Mouse (Mus musculus) gastrocnemius, adult 2 months (tissue): Measurements from ENCODE around the gene Caprin1. TPM values are rescaled to one million over a fixed set of nuclear protein-coding genes. Genes with fewer than 3 reads are reported as not detected.

Experiments used
- DNase-seq: peaks from one replicate; pipeline ENCODE4 v3.0.0; 2022
- H3K27ac ChIP-seq: fragments of 200-600 bp; 2 replicates; pipeline ENCODE4 v1.8.1; 2022; ENCODE audit warnings: mild to moderate bottlenecking
- H3K4me3 ChIP-seq: fragments of 200-600 bp; 2 replicates; pipeline ENCODE4 v1.8.1; 2022; ENCODE audit warnings: mild to moderate bottlenecking, moderate library complexity
- CTCF ChIP-seq: fragments of 200-600 bp; IDR thresholded peaks from 2 replicates; pipeline ENCODE4 v1.8.1; 2022; ENCODE audit warnings: antibody characterized with exemption, mild to moderate bottlenecking, moderate library complexity
- intact Hi-C: fragments of 180-260 bp; cut with DNase I; formaldehyde crosslinking; loops from one replicate; pipeline ENCODE4 v1.15.1; 2025
- total RNA-seq, 2 experiments: library from RNA; stranded (reverse); gene quantifications; 2 replicates each; pipeline ENCODE4 v1.2.3; 2021

Caprin1 gene
- total RNA-seq, 2 experiments from 2014 or later, result 87.3 to 112 TPM

GRCm38 (mm10) chr2:103785735-103786134 lies 11.7 kb downstream of the Caprin1 start:
- no peak for TF ChIP-seq CTCF
- H3K4me3 ChIP-seq, result no peak overlapping the region
- no peak for DNase-seq
- H3K27ac ChIP-seq, result no peak overlapping the region
- intact Hi-C loops, result no loop called here

- peak; percentile 61 for TF ChIP-seq CTCF
- H3K4me3 ChIP-seq, result no peak overlapping the region
- DNase-seq, result no peak
- no peak overlapping the region for H3K27ac ChIP-seq
- intact Hi-C loops, result no loop called here
Measured at GRCm38 (mm10) chr2:103784621-103785020, 12.8 kb downstream of the Caprin1 start.

- Histone ChIP-seq H3K4me3 (no peak overlapping the region), H3K27ac (no peak overlapping the region)
- intact Hi-C loops, result no loop called here
- DNase-seq, result no peak
- no peak for TF ChIP-seq CTCF
Measured at GRCm38 (mm10) chr2:103762492-103762891, 35.0 kb downstream of the Caprin1 start.

- no peak for TF ChIP-seq CTCF
- Histone ChIP-seq H3K27ac (no peak overlapping the region), H3K4me3 (peak overlapping the region; percentile 92)
- intact Hi-C loops, result loop anchor here (2.0 kb wide), 1 partner anchor 35 kb away; the partner anchor contains the start of gene Caprin1
- DNase-seq, result no peak
Measured at GRCm38 (mm10) chr2:103761993-103762392, 35.5 kb downstream of the Caprin1 start.

- intact Hi-C loops, result loop anchor here (2.0 kb wide), 1 partner anchor 36 kb away; the partner anchor contains the start of gene Caprin1
- Histone ChIP-seq H3K4me3 (peak within 1 kb of the TSS; percentile 92), H3K27ac (peak within 1 kb of the TSS; percentile 94)
- 0 out of 2 replicates have a peak, but pooled peaks have one; percentile 2 for TF ChIP-seq CTCF
- peak; percentile 97 for DNase-seq
Measured at GRCm38 (mm10) chr2:103760906-103761716, 36.3 kb downstream of the Caprin1 start, which contains the start of gene Nat10. Gene Nat10, minus strand, starts transcription at chr2:103761270.

- Histone ChIP-seq H3K4me3 (peak overlapping the region; percentile 92), H3K27ac (peak overlapping the region; percentile 94)
- TF ChIP-seq CTCF, result no peak
- DNase-seq, result no peak
- intact Hi-C loops, result loop anchor here (2.0 kb wide), 1 partner anchor 36 kb away; the partner anchor contains the start of gene Caprin1
Measured at GRCm38 (mm10) chr2:103760421-103760820, 37.0 kb downstream of the Caprin1 start.

GRCm38 (mm10) chr2:103755458-103756085 lies 41.9 kb downstream of the Caprin1 start:
- TF ChIP-seq CTCF, result no peak
- Histone ChIP-seq H3K4me3 (no peak overlapping the region), H3K27ac (no peak overlapping the region)
- no peak for DNase-seq
- intact Hi-C loops, result no loop called here

- TF ChIP-seq CTCF, result no peak
- intact Hi-C loops, result no loop called here
- no peak overlapping the region for H3K27ac ChIP-seq
Measured at GRCm38 (mm10) chr2:103754614-103755013, 42.8 kb downstream of the Caprin1 start.

GRCm38 (mm10) chr2:103751771-103752170 lies 45.7 kb downstream of the Caprin1 start:
- intact Hi-C loops, result no loop called here
- Histone ChIP-seq H3K27ac (no peak overlapping the region), H3K4me3 (no peak overlapping the region)
- DNase-seq, result no peak
- TF ChIP-seq CTCF, result no peak

More at GRCm38 (mm10) chr2:103754614-103755013, 42.8 kb downstream of the Caprin1 start:
- H3K4me3 ChIP-seq, result no peak overlapping the region
- no peak for DNase-seq

- TF ChIP-seq CTCF, result no peak
- intact Hi-C loops, result no loop called here
Measured at GRCm38 (mm10) chr2:103749091-103749490, 48.4 kb downstream of the Caprin1 start.

GRCm38 (mm10) chr2:103747891-103748290 lies 49.6 kb downstream of the Caprin1 start:
- no peak for DNase-seq
- intact Hi-C loops, result no loop called here
- Histone ChIP-seq H3K27ac (no peak overlapping the region), H3K4me3 (no peak overlapping the region)
- no peak for TF ChIP-seq CTCF

More at GRCm38 (mm10) chr2:103749091-103749490, 48.4 kb downstream of the Caprin1 start:
- no peak overlapping the region for H3K4me3 ChIP-seq
- no peak for DNase-seq
- H3K27ac ChIP-seq, result no peak overlapping the region

- no peak overlapping the region for H3K4me3 ChIP-seq
- intact Hi-C loops, result no loop called here
- no peak for TF ChIP-seq CTCF
- no peak overlapping the region for H3K27ac ChIP-seq
- no peak for DNase-seq
Measured at GRCm38 (mm10) chr2:103746761-103747160, 50.7 kb downstream of the Caprin1 start.

GRCm38 (mm10) chr2:103746096-103746495 lies 51.4 kb downstream of the Caprin1 start:
- H3K27ac ChIP-seq, result no peak overlapping the region
- no peak for DNase-seq
- TF ChIP-seq CTCF, result no peak
- intact Hi-C loops, result no loop called here
- no peak overlapping the region for H3K4me3 ChIP-seq
